Mouse (Mus musculus) embryo, embryonic 10.5 days (tissue): ENCODE data around the gene Olfr43.

Experiments used
- DNase-seq: peaks from one replicate; pipeline ENCODE4 v3.0.0-alpha.2; 2015; ENCODE audit warnings: low spot score

The Olfr43 gene

GRCm38 (mm10) chr11:74211279-74211678 is at the start of gene Olfr43:
TSS of gene Olfr43 (minus strand) at chr11:74211379.
- no peak for DNase-seq

GRCm38 (mm10) chr11:74259508-74259907 is 48.3 kb upstream of the Olfr43 start, which contains the start of gene Olfr406:
TSS of gene Olfr406 (plus strand) at chr11:74259808.
- no peak for DNase-seq

- no peak for DNase-seq
These were observed 30.0 kb upstream of the Olfr43 start for GRCm38 (mm10) chr11:74241201-74241600.

- no peak for DNase-seq
These were observed 25.2 kb downstream of the Olfr43 start, which contains the start of gene Olfr403 for GRCm38 (mm10) chr11:74185949-74186348. TSS of gene Olfr403 (plus strand) at chr11:74186249.

GRCm38 (mm10) chr11:74183745-74184144 is 27.4 kb downstream of the Olfr43 start:
- DNase-seq: no peak

- DNase-seq: no peak
These were observed 28.0 kb downstream of the Olfr43 start for GRCm38 (mm10) chr11:74183168-74183567.

GRCm38 (mm10) chr11:74168771-74169170 is 42.4 kb downstream of the Olfr43 start:
- DNase-seq: no peak
